Mouse (Mus musculus) cerebellum, adult 2 months (tissue): ENCODE measurements around the gene Rgl1. TPM values are rescaled to one million over a fixed set of nuclear protein-coding genes. Genes with fewer than 3 reads are reported as not detected.
A peak's percentile ranks its signal among the peaks of the same experiment; 100 is the strongest.

ENCODE experiments used
- DNase-seq, 2 experiments: peaks; one replicate each; pipeline ENCODE4 v3.0.0; 2021
- H3K27ac ChIP-seq: fragments of 200-500 bp; 2 replicates; pipeline ENCODE4 v1.5.1; 2012; ENCODE audit warnings: low read length, control low read depth, inconsistent platforms; ENCODE audit not compliant: insufficient read depth
- H3K27me3 ChIP-seq: fragments of 200-500 bp; 2 replicates; pipeline ENCODE4 v1.6.1; 2012; ENCODE audit warnings: inconsistent platforms, mild to moderate bottlenecking, low read length, moderate library complexity; ENCODE audit not compliant: control insufficient read depth, insufficient read depth
- H3K4me1 ChIP-seq: fragments of 200-500 bp; 2 replicates; pipeline ENCODE4 v1.6.1; 2011; ENCODE audit warnings: low read length; ENCODE audit not compliant: control insufficient read depth, insufficient read depth
- H3K4me3 ChIP-seq: fragments of 200-500 bp; replicated peaks from 2 replicates; pipeline ENCODE3; 2011; ENCODE audit warnings: mild to moderate bottlenecking, low read depth, low read length, control low read depth; ENCODE audit not compliant: insufficient read depth
- CTCF ChIP-seq: fragments of 200-500 bp; IDR thresholded peaks from 2 replicates; pipeline ENCODE4 v1.5.1; 2011; ENCODE audit warnings: low read depth, mild to moderate bottlenecking, control low read depth, low read length, moderate library complexity, borderline replicate concordance; ENCODE audit not compliant: insufficient read depth
- POLR2A ChIP-seq: fragments of 200-500 bp; IDR thresholded peaks from 2 replicates; pipeline ENCODE4 v1.6.1; 2011; ENCODE audit warnings: low read length, control low read depth, borderline replicate concordance; ENCODE audit not compliant: insufficient read depth
- WGBS: fragments of 180-500 bp; shearing (Covaris S2); methylation state at CpG from one replicate; pipeline ENCODE4 v1.1.7; 2018; 5-methylcytosine and 5-hydroxymethylcytosine counted together
- polyA plus RNA-seq: library from polyadenylated mRNA; depleted of rRNA; stranded (reverse); fragments of >200 nt; gene quantifications from 2 replicates; pipeline ENCODE4 v1.2.3, GENCODE M21; 2012

Rgl1 gene
- polyA plus RNA-seq, 1 experiment, result 24.4 TPM

DNA sequence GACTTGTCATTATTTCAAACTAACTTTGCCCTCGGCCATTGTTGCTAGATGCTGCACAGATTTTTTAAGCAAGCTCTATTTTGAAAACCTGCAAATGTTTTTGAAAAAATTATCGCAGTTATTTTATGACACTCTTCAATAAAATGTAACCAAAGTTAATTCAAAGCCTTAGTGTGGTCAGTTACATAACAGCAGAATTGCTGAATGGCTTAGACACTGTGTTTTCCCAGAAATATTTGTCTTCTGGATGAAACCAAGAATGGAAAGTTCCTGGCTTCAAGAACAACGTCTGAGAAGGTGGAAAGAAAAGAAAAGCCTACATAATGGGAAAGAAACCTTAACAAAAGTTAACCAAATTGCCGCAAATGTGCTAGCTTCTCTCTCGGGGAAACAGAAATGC, 131.5 kb downstream of the Rgl1 start:
- 84% methylated on average over 5 of the region's 5 CpGs for WGBS
- H3K27me3 ChIP-seq, result no peaks in the 10 kb centered on the region; the same call in 1 of the 2 replicates
- TF ChIP-seq CTCF, result no peak
- no peak for TF ChIP-seq POLR2A
- no peak overlapping the region for H3K27ac ChIP-seq
- H3K4me1 ChIP-seq, result peaks cover 5% of the 10 kb centered on the region
- H3K4me3 ChIP-seq, result no peak overlapping the region
- DNase-seq, result no peak

DNA sequence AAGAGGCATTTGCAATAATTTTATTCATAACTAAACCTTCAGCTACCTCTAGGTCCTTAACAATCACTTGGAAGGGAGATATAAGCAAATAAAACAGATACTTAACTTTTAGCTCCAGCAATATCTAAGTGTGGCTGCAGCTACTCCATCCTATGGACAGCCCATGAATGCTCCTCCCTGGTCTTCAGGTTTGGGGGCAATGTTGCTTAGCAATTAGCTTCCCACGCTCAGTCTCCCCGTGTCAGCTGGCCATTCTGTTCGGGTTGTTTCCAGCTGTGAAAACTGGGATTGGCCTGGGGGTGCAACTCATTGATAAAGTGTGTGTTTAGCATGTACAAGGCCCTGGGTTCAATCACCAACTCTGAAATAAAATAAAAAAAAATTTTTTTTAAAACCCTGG, 136.4 kb downstream of the Rgl1 start:
- Histone ChIP-seq H3K27ac (no peak overlapping the region), H3K4me3 (no peak overlapping the region), H3K27me3 (no peaks in the 10 kb centered on the region), H3K4me1 (no peaks in the 10 kb centered on the region)
- TF ChIP-seq CTCF, result no peak
- no peak for TF ChIP-seq POLR2A
- 71% methylated on average over 3 of the region's 3 CpGs for WGBS
- no peak for DNase-seq

DNA sequence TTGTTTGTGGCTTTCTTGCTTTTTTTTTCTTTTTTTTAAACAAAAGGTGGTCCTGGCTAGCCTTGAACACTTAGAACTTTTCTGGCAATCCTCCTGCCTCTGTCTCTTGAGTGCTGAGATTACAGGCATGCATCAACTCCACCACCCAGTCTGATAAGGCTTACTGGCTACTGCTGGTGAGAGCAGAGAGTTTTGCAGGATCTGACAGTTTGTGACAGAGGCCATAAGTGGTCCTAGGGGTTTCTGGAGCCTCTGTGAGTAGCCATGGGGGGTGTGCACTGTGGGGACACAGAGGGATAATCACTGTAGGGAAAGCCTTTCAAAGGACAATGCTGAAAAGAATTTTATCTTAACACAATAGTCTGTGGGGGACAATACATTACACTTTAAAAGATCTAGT, 140.5 kb downstream of the Rgl1 start:
- Histone ChIP-seq H3K4me3 (no peak overlapping the region), H3K27ac (no peak overlapping the region), H3K4me1 (no peaks in the 10 kb centered on the region), H3K27me3 (no peaks in the 10 kb centered on the region)
- TF ChIP-seq POLR2A (no peak), CTCF (no peak)
- DNase-seq, result no peak

DNA sequence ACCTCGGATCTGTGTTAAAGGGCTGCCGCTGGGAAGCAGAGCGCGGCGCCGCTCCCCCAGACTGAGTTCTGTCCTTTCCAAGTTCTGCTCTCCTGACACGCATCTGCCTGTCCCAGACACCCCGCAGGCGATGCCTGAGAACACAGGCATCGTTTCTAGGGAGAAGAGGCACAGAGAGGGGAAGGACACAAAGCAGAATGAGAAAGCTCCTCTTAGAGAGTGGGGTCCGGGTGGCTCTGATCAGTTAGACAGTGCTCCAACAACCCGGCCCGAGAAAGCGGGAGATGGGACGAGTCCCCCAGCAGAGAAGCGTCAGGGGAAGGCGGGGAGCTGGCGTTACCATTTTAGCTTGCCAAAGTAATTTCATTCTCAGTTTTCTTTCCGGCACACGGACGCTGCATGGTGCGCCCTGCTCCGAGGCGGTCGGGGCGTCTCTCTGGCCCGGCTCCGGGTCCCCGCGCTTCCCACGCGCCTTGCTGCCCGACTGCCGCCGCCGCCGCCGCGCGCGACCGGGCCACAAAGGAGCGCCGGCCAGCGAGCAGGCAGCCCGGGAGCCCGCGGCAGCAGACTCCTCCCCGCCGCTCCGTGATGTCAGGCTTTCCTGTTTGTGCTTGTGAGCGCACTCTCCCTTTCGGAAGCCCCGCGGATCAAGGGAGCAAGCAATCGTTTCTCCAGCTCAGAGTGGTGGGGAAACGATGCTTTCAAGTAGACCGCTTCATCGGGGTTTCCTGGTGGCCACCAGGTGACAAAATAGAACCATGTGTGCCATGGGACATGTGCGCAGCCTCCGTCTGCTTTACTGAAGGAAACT, 141.3 kb downstream of the Rgl1 start:
- Histone ChIP-seq H3K4me3 (peak overlapping the region; percentile 66), H3K27me3 (no peaks in the 10 kb centered on the region), H3K27ac (no peak overlapping the region), H3K4me1 (no peaks in the 10 kb centered on the region)
- WGBS, result under 1% methylated on average over 61 of the region's 61 CpGs
- TF ChIP-seq CTCF, result no peak
- DNase-seq, result peak; percentile 54 to 60

DNA sequence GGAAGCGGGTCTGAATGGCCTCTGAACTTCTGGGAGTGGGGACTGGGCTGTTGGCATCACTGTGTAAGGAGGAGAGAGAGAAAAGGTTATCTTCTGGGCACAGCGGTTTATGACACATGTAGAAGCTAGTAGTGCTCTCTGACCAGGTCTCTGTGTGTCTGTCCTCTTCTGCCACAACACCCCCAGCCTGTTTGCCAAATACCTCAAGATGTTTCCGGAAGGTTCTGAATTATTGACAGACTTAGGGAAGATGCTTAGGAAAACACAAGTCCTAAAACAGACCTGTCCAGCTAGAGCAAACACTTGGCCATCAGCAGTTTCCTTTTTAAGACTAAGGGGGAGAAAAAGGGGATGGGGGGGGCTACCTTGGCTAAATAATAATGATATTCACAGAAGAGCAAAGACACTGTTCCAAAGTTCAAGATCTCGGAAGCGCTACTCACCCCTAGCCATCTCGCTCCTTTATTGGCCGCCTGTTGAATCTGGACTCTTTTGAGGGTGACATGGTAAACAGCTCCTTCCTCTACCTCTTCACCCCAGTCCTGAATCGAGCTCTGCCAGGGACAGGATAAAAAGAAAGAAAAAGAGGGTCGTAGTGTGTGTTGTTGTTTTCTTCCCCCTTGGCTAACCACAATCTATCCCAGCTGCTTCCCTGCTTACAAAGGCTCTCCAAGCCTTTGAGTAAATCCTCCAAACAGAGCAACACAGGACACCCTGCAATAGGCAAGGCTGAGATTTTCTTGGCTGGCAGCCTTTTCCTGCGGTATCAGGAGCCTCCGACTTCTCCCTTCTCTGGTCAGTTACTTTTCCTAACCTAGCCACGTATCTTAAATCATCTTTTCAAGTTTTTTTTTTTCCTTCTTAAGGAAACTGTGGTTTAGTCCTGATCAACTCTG, 142.5 kb downstream of the Rgl1 start:
- Histone ChIP-seq H3K4me1 (no peaks in the 10 kb centered on the region), H3K27ac (no peak overlapping the region), H3K27me3 (no peaks in the 10 kb centered on the region; the same call in 1 of the 2 replicates), H3K4me3 (peak overlapping the region; percentile 26)
- TF ChIP-seq CTCF (no peak), POLR2A (no peak)
- WGBS, result 46% methylated on average over 12 of the region's 12 CpGs
- no peak for DNase-seq

DNA sequence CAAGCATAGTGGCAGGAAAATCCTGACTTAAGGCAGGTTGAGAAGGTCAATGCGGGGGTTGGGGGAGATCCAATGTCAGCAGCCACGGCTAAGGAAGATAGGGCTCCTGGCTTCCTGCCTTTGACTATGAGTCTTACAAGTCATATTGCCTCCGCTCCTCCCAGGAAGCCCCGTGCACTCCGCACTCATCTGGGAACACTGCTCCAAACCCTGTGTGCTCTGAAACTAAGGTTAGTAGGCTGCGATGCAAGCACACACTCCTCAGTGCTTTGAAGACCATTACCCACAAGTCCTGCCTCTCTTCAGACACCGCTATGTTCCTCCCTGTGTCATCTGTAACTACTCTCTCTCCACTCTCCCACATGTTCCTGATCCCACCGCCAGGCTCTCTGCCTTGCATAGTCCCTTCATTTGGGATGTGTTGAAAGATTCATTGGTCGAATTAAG, 143.4 kb downstream of the Rgl1 start:
- H3K4me1 ChIP-seq, result no peaks in the 10 kb centered on the region
- H3K27me3 ChIP-seq, result no peaks in the 10 kb centered on the region; the same call in 1 of the 2 replicates
- TF ChIP-seq CTCF (no peak), POLR2A (no peak)
- no peak for DNase-seq
- 80% methylated on average over 9 of the region's 9 CpGs for WGBS
- no peak overlapping the region for H3K27ac ChIP-seq
- H3K4me3 ChIP-seq, result peak overlapping the region; percentile 13

DNA sequence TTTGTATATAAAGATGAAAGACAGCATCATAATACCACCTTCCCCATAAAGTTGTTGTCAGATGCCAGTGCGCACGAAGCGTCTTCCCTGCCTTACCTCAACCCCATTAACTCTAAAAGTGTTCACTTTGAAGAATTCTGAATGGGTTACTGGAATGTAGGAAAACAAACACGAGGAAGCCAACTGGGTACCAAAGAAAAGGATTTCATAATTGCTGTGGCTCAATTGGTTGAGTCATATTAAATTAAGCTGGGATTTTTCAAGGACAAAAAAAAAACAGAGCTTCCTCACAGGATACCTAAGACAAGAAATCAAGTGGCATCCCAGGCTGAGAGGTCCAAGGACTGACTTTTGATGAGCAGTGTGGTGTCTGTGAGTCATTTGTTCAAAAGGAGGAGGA, 144.5 kb downstream of the Rgl1 start:
- Histone ChIP-seq H3K4me1 (no peaks in the 10 kb centered on the region), H3K27me3 (no peaks in the 10 kb centered on the region; the same call in 1 of the 2 replicates), H3K27ac (no peak overlapping the region), H3K4me3 (no peak overlapping the region)
- no peak for DNase-seq
- 90% methylated on average over 4 of the region's 4 CpGs for WGBS
- TF ChIP-seq POLR2A (no peak), CTCF (no peak)

DNA sequence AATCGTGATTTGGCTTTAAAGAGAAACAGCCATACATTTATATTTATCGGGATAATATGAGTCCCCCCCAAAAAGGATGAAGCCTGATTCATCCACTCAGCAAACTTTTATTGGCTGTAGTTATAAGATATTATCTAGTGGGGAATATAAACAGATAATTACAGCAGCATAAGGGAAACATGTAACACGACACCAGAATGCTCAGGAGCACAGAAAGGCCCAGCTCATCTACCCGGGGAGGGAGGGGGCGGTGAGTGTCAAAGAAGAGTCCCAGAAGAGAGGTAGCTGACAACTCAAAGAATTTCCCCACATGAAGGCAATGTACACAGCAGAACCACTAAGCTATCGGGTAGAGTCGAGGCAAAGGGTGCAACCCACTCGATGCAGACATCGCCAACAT, 146.8 kb downstream of the Rgl1 start:
- H3K4me3 ChIP-seq, result no peak overlapping the region
- H3K4me1 ChIP-seq, result no peaks in the 10 kb centered on the region
- no peak for TF ChIP-seq POLR2A
- no peak for DNase-seq
- no peaks in the 10 kb centered on the region; the same call in 1 of the 2 replicates for H3K27me3 ChIP-seq
- 79% methylated on average over 9 of the region's 9 CpGs for WGBS
- no peak overlapping the region for H3K27ac ChIP-seq
